Mouse (Mus musculus) left cerebral cortex, postnatal 10 days (tissue): ENCODE data around the gene Pde7b. TPM values are rescaled to one million over a fixed set of nuclear protein-coding genes. Genes with fewer than 3 reads are reported as not detected.
A peak's percentile ranks its signal among the peaks of the same experiment; 100 is the strongest.
"Not testable (repeated sequence)": the region's sequence is repeated elsewhere in the genome, so short reads cannot be mapped to it uniquely, and the experiment has no call there.

Experiments used
- DNase-seq, 2 experiments: peaks; one replicate each; pipeline ENCODE4 v3.0.0; 2021 to 2022; ENCODE audit warnings: low spot score in 2 of 2, mixed read lengths in 1 of 2; ENCODE audit errors: extremely low spot score in 1 of 2
- intact Hi-C: fragments of 180-260 bp; cut with DNase I; formaldehyde crosslinking; loops from one replicate; pipeline ENCODE4 v1.15.1; 2025
- total RNA-seq, 2 experiments: library from RNA; stranded (reverse); gene quantifications; 2 replicates each; pipeline ENCODE4 v1.2.3; 2021

Pde7b gene
- total RNA-seq, 2 experiments from 2014 or later, result 16.0 to 21.6 TPM

DNA sequence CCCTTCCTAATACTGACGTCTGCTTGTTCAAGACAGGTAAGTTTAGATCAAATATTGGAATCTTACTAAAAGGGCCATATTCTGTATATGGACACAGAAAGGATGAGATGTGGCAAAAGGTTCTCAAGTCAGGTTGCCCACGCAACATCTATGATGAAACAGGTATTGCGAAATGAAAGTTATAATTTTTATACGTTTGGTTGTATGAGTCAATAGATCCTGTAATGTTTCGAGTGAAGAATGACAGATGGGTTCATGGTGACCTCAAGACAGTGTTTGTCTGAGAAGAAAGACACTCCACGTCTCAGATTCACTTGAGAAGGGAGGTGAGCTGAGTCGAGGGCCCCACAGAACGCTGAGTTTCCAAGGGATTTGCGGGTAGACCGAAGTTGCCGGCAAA, 149.9 kb downstream of the Pde7b start:
- DNase-seq, result no peak
- intact Hi-C loops, result no loop called here

DNA sequence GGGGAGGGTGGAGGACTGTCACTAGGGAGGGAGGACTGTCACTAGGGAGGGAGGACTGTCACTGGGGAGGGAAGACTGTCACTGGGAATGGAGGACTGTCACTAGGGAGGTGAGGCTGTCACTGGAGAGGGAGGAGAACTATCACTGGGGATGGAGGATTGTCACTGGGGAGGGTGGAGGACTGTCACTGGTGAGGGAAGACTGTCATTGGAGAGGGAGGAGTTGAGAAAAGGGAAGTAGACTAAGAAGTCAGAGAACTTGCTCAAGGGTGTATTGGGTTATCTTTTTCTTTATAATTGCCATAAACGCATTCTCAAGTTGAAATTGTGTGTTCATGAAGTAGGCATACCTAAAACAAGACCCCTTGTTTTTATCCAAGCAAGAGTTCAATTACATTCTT, 150.5 kb downstream of the Pde7b start:
- intact Hi-C loops, result no loop called here
- DNase-seq, result no peak

DNA sequence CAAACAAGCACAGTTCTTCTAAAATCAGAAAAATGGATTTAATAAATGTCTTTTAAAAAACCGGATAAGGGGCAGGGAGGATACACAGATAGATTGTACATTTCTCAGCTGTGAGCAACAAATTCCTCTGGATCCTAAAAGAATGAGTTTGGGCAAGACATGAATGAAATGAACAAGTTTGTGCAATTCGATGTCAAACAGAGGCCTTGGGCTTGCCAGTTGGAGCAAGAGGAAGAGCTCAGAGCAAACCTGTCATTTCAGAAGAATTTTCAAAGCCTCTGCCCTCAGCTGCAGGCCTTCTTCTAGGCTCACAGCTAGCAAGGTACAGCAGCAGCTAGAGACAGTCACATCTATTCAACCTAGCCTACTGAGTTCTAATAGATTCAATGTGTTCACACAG, 153.4 kb downstream of the Pde7b start:
- no peak for DNase-seq
- intact Hi-C loops, result no loop called here

DNA sequence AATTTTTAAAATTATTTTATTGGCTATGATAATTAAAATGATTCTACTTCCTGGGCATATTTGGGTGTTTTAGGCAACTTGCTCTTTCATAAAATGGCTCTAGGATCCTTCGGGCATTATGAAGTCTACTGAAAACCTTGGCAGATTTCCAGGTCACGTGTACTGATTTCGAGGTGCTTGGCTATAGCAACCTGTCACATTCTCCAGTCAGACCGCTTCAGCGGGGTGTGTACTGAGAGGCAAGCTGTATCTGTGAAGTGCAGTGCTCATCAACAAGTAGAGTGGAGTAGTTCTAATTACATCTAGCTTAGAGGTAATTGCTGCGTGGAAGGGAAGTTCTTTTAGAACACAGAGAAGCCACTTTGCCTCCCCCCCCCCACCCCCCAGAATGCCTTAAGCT, 156.2 kb downstream of the Pde7b start:
- intact Hi-C loops, result no loop called here

DNA sequence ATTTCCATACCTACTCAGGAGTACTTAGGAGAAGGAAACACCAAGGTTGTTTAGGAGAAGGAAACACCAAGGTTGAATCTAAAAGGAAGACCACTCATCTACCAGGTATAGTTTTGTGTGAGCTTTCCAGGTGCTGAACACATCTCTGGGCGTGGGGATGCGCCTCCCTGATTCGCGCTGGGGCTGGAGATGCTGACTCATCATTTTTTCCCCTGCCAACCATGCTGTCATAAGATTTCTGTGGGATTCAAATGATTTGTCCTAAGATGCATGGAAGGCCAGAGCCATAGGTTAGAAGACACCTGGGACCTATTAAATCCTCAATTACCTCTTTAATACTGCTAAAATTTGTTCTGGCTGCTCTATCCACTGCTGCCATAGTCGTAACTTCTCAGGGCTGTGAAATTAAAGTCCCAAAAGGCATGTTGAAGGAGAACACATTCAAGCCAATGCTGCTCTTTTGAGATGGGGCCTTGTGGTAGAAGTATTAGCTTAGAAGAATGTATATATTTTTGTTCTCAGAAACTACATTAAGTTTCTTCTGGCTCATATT, 157.1 kb downstream of the Pde7b start:
- DNase-seq, result no peak
- intact Hi-C loops, result no loop called here

More for the DNA sequence above, 156.2 kb downstream of the Pde7b start:
- no peak for DNase-seq

DNA sequence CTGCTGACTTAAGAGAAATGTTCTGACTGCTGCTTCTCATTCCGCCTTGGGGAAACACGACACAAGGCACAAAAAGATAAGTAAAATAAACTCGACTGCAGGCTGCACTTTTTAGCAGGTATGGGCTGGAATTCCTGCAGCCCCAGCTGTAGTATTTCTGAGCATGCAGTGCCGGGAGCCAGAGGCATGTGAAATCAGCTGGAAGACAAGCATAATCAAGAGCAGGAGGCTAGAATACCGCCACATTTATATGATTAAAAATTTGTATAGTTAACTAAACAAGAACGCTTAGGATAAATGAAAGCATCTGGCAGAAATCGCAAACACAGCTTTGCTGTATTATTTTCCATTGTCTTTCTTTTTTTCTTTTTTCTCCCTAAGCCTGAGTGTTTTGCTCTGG, 168.4 kb downstream of the Pde7b start:
- no peak for DNase-seq
- intact Hi-C loops, result no loop called here

DNA sequence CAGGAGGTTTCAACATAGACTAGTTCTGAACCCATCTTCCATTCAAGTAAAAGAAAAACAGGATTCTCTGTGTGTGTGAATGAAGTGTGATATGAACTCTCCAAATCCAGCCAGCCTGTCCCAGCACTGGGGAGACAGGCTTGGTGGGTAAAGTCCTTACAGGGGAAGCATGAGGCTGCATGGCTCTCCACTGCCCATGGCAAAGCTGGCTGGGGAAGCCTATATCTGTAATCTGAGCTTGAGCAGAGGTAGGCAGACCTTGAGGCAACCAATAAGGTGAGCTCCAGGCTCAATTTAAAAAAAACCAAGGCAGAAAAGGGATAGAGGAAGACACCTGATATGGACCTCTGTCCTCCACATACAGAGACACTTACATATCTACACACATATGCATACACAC, 173.5 kb downstream of the Pde7b start:
- DNase-seq, result no peak
- intact Hi-C loops, result no loop called here

DNA sequence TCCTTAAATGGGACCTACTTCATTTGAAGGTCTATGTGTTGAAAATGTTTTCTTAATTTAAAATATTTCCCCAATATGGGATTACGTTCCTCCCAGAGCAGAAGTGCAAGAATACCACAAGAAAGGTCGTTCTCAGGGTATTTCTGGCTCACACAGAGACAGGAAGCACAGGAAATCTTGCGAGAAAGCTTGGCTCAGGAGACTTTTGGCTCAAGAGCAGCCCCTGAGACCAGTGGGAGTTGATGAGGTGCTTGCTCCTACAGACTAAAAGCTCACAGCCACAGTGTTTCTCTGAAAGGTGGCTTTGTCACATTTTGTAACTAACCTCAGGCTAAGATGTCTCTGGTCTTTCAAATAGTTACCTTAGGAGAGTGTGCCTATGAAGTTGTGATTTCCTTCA, 174.1 kb downstream of the Pde7b start:
- no peak for DNase-seq
- intact Hi-C loops, result no loop called here

DNA sequence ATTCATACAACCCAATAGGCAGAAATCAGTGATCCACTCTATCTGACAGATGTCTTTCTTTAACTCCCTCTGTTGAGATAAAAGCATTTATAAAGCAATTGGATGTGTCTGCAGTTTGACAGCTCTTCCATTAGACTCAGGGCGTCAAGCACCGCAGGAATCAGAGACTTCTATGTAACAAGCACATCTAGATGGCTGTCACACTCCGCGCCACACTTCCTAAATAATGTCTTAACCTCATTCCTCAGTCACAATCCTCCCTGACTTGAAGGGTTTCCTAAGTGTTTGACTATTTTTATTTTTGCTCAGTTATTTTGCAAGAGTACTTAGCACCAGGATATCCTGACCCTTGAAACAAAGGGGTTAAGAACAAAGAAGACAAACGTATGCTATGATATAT, 174.7 kb downstream of the Pde7b start:
- no peak for DNase-seq
- intact Hi-C loops, result no loop called here

DNA sequence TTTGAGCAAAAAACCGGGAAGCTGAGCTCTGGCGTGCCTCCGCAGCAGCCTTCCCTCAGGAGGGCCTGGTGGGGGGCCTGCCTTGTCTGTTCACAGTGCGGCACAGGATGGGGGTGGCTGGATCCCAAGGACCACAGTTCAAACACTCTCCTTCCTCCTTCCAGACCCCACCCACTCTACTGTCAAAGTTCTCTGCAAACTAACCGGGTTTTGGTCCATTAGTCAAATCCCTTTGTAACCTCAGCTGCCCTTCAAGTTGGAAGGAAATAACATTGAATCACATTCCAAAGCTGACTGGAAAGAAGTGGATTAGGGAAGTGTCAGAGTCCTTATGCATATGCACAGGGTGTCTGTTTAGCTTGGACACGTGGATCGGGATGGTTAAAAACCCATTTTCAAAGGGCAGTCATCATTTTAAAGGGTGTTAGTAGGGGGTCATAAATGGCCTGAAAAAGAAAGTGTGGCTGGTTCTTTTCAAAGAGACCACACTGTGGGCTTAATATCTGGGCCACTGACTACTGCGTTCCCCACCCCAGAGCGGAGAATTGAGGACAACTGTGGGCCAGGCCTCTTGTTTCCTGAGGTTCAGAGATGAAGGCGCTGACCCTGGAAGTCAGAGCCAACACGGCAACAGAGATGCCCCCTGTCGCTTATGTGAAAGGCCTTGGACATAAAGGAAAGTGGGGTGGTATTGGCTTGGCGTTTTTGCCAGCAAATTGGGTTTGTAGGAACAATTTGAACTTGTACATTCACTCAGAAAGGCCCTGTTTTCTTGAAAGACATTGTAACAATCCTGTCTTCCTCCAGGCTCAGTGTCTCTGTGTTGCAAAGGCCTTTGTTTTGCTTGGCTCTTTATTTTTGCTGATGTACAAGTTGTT, 175.8 kb downstream of the Pde7b start:
- peak in 1 of 2 experiments; percentile 86 for DNase-seq
- intact Hi-C loops, result loop anchor here (2.0 kb wide), 1 partner anchor 48 kb away; no protein-coding TSS in a partner anchor

DNA sequence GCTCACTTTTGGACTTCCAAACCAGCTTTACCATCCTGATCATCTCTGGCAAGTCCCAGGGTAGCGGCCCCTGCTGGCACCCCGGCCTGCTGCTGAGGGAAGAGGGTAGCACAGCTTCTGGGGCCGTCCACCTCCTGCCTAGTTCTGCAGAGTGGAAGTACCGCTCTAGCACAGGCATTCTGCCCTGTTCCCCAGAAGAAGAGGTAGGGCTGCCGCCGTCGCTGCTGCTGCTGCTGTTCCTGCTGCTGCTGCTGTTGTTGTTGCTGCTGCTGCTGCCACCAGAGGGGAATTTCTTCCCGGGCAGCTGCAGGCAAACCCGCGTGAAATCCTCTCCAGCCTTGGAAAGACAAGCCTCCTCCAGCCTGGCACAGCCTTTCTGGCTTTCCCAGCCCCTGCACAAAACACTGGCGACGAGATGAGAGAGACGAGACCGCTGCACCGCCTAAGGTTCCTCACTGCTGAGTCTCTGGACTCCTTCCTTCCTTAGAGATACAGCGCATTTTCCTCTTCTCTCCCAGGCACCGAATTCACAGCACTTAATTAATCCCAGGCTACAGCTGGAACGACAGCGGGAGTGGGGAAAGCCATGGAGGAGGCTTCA, 176.8 kb downstream of the Pde7b start:
- DNase-seq, result peak; percentile 11 to 65
- intact Hi-C loops, result loop anchor here (2.0 kb wide), 1 partner anchor 47 kb away; no protein-coding TSS in a partner anchor

DNA sequence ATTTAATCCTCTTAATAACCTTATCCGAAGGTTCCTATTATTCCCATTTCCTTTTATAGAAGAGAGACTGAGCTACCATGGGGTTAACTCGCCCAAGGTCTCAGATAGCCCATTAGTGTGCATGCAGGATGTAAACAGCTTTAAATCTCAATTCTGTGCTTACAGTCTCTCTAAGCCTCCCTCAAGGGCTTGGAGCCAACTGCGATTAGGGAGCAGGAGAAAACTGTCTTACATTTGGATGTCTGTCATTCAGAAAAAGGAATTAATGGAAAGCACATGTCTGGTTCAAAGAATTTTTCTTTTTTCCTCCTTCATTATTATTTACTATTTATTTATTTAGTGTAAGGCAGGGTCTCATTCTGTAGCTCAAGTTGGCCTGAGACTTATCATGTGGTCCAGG, 181.8 kb downstream of the Pde7b start:
- no peak for DNase-seq
- intact Hi-C loops, result no loop called here

DNA sequence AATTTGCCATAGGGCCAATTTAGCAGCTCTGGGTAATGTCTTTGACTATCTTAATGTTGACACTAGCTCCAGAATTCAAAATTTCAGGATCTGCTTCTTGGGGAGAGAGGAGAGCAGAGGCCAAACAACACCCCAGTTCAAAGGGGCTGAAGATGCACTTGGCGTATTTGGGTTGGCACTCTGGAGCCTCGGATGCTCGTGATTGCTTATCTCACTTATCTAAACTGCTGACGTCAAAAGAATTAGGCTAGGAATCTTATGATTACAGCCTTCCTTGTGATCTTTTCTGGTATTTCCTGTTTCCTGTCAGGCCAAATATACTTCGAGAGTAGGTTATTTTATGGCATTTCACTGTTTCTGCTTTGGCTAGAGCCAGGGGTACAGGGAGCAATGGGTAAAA, 191.1 kb downstream of the Pde7b start:
- no peak for DNase-seq
- intact Hi-C loops, result no loop called here

DNA sequence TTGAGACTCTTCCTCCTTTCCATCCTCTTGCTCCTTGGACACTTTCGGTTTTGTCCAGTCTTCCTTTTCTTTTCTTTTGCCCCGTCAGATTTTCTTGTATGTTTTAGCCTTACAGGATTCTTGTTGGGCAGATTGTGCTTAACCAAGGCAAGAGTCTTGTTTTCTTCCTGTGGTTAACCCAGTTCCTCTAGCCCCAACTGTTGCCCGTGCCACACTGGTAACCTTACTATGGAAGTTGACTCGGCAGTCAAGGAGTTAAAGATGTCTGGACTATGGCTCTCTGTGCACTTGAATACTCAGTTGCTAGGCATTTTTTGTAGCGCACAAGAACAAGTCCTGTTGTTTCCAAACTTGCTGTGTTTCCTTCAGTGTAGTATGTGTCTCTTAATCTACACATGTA, 193.0 kb downstream of the Pde7b start:
- DNase-seq, result no peak
- intact Hi-C loops, result no loop called here

DNA sequence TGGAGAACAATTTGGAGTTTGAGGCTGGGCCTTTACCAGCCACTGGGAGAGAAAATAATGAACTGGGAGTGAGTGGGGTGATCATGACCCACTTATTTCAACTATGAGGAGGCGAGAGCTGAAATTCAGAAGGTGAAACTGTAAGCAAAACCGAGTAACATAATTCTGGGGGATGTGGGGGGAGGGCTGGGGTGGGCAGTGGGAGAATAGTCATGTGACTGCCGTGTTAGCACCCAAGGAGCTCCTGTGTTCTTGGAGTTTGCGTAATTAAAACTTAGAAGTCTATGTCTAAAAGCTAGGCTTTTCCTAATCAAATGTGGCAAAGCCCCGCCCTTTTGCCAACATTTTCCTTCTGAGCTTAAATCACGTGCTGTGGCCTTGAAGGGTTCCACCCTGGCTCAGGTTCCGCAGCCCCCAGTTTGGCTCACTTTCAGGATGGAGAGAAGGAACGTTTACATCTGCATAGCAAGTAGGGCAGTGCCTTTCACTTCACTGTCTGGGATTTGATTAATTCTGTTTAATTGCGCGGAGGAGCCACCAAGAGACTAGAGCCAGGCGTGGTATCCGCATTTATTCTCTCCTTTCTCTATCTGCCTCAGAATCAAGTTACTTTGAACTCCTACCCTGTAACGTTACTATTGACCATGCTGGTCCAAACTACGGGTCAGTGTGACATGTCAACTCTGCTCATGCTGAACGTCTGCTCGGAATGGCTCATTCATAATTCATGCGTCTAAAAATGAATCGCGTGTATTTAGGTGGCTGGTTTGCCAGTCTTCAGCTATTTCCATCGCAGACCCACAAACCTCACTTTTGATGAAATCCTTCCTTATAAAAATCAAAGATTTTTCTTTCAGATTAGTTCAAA, 196.1 kb downstream of the Pde7b start:
- DNase-seq, result peak in 1 of 2 experiments; percentile 41
- intact Hi-C loops, result no loop called here

DNA sequence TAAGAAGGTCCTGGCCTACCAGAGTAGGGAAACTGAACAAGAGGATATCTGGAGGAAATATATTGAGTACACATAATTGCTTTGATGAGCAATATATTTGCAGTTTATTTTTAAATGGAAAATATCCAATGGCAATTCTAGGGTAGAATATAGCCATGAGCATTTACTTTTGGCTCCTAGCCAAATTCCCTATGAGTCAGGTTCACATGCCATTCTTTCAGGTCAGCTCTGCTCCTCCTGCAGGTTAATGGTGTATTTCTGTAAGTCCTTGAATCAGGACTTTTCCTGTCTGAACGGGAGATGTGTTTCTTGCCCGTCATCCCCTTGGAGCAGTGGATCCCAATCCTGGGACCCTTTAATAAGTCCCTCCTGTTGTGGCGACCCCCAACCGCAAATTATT, 197.1 kb downstream of the Pde7b start:
- no peak for DNase-seq
- intact Hi-C loops, result no loop called here

DNA sequence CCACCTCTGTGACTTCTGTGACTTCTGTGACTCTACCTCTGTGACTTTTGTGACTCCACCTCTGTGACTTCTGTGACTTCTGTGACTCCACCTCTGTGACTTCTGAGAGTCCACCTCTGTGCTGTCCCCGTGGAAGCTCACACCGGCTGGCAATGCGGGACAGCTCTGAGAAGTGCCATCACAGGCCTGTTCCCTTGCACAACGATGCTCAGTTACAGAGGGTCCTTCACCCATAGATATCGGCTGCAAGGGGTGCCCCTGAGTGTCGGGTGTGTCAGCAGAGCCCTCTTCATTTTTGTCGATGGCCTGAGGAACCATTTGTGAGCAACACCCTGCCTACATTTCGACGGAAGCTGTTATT, 206.4 kb downstream of the Pde7b start:
- intact Hi-C loops, result no loop called here
- DNase-seq, result no peak

DNA sequence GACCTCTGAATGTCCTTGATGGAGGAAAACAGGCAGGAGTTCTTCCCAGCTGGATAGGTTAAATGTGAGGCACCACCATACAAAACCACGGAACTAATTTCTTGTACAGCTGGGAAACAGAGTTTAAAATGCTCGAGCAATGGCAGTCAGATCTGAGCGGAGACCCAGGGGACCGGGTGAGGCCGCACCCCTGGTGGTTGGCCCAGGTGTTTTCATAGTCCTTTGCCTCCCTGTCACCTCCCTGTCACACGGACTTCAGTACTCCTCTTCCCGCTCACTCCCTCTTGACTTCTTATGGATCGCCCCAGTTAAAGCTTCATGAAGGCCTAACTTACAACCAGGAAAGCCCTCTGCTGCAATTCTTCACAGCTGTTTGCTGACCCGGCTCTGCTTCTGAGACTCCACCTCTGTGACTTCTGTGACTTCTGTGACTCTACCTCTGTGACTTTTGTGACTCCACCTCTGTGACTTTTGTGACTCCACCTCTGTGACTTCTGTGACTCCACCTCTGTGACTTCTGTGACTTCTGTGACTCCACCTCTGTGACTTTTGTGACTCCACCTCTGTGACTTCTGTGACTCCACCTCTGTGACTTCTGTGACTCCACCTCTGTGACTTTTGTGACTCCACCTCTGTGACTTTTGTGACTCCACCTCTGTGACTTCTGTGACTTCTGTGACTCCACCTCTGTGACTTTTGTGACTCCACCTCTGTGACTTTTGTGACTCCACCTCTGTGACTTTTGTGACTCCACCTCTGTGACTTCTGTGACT, 206.9 kb downstream of the Pde7b start:
- intact Hi-C loops, DNase-seq: not testable (repeated sequence)

DNA sequence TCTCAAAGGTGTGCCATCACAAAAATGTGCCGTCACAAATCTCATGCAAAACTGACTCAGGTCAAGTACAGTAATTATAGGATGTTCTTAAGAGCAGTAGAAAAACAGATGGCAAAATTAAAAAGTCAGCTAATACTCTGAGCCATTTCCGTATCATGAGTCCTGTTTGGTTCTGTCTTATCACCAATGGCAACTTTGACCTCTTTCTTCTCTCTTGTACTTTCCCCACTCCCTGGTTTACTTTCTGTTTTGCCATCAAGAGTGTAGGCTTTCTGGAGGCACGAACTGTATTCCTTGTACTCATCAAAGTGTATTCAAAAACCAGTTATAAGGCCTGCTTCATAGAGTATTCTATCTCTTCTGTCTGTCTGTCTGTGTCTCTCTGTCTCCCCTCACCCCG, 211.0 kb downstream of the Pde7b start:
- intact Hi-C loops, result no loop called here
- no peak for DNase-seq
